Mouse (Mus musculus): ENCODE data around the gene Cdc37.
"Not testable (repeated sequence)": the region's sequence is repeated elsewhere in the genome, so short reads cannot be mapped to it uniquely, and the experiment has no call there.

Cdc37 gene

DNA sequence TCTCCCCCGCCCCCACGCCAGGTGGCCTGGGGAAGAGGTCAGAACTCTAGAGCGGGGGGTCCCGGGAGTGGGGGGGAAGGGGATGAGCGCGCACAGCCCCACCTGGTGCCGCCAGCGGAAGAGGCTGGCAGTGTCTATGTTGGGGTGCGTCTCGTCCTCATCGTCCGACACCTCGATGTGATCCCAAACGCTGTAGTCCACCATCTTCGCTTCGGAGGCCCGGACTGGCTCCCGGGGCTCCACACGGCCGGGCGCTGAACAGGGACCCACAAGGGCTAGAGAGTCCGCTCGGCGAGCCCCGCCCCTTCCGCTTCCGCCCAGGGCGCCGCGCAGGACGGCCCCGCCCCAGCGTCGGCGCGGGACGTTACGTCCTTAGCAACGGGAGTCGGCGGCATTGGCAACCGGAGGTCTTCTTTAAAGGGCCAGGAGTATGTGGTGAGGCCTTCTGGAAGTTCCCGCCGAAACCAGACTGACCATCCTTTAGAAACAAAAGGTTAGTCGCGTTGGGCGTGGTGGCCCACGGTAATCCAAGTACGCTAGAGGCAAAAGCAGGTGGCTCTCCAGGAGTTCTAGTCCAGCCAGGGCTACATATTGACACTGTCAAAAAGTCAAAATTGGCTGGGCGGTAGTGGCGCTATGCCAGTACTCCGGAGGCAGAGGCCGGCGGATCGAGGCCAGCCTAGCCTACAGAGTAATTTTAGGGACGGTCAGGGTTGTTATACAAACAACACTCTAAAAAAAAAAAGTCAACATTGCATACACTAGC is at the start of gene Cdc37:
TSS of gene Cdc37 (minus strand) at position 329 of the 766 bp plus-strand sequence.
- peak; percentile 93 for DNase-seq (ENCODE audit: low spot score)

DNA sequence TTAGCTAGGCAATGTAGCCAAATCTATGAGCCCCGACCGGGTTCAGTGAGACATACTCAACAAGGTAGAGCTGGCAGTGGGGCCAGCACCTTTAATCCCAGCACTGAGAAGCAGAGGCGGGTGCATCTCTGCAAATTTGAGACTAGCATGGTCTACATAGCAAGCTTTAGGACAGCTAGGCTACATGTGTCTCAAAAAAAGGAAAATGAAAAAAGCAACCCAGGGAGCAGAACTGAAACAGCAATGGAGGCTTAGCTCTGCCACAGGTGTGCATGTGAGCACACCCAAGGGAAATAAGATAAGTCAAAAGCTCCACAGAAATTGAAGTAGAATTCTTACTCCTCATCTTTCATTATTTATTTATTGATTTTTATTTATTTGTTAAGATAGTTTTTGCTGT is 49.2 kb upstream of the Cdc37 start:
- no peak for DNase-seq (ENCODE audit: low spot score)

DNA sequence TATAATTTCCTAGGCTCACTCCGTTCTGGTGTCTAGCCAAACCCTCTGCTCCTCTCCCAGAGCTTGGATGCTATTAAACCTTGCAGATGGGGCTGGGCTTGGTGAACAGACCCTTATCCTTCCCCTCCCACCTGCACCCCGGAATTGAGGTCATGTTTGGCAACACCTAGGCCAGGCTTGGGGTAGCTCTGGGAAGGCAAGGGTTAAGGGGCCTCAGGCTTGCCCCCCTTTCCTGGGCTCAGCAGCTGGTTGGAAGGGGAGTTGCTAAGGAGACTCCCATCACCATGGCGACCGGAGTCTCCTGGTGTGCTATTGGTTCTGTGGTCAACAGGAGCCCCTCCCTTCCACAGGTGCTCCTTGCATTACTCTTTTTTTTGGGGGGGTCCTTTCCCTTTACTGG is 48.2 kb upstream of the Cdc37 start:
- DNase-seq (ENCODE audit: low spot score), result no peak

DNA sequence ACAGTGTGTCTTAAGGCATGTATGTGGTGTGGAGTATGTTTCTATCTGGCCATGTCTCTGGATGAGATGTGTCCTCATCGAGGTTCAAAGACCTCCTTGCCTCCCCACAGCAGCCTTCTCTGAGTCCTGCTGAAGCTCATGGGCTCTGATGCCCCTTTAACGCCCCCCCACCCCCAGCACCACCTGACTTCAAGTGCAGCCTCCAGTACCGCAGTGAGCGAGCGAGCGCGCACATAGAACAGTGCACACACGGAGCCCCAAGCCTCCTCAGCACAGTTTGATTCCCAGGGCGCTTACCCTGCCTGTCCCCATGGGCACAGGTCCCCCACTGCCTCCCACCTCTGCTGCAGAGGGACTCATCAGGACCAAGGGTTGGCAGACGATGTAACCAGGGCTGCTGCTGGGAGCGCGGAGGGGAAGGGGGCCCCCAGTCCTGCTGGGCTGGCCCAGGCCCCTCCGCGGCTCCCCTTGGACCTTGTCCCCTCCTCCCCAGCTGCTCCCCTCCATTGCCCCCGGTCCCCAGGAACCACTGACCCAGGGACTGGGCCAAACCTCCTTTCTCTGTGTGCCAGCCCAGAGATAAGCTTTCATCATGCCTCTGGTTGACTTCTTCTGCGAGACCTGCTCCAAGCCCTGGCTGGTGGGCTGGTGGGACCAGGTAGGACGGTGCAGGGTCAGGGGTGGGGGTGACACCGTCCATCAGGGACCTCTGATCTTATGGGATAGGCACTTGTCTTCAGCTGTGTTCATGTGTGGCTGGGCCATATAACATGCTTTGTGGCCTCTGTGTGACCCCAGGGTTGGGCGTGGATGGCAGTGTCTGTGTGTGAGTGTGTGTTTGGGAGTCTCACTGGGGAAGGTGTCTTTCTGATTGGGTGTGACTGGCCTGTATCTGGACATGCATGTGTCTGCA is 47.0 kb upstream of the Cdc37 start:
- DNase-seq (ENCODE audit: low spot score), result no peak

DNA sequence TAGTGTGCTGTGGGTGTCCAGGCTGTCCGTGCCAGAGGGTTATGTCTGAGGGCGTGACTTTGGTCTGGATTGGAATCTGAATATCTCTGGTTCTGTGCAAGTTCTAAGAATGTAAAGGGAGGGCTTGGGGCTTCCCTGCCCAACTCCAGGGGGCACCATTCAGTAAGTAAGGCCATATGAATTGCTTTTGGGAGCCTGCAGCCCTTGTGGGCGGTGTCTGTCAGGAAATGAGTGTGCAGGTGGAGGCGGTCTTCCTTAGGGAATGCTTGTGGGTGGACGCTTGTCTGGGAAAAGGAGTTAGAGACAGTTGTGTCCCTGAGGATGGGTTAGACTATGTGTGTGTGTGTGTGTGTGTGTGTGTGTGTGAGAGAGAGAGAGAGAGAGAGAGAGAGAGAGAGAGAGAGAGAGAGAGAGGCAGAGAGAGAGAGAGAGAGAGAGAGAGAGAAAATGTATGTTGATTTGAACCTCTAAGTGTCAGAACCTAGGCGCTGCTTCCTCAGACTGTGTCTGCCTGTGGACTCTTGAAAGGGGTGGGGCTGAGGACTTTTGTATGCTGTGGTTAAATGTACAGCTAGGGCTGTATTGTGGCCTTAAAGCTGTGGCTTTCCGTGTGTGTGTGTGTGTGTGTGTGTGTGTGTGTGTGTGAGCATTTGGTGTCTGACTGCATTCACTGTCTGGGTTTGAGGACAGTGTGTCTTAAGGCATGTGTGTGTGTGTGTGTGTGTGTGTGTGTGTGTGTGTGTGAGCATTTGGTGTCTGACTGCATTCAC is 46.1 kb upstream of the Cdc37 start:
- not testable (repeated sequence) for DNase-seq (ENCODE audit: low spot score)

DNA sequence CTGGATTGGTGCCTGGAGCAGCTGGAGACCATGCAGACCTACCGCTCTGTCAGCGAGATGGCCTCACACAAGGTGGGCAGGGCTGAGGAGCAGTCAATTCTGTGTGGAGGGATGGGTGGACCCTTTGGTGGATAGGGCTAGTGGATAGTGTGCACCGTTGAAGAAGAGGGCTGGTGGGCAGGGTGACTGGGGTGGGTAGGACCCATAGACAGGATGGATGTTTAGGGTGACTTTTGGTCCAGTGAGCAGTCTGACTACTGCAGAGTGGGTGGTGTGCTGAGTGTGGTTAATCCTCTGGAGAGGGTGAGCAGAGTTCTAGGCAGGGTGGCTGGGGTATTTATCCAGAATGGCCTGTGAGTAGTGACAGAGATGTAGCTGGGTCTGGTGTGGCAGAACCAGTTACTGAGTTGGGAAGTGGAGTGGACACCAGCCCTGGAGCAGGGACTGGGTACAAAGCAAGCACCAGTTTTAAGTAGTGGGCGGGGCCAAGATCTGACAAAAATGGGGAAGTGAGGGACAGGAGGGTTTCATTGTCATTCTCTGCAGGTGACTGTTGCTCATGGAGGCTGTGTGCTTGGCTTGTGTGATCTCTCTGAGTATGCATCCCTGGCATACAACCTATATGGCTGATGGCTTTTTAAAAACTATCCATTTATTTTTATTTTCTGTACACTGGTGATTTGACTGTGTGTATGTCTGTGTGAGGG is 45.2 kb upstream of the Cdc37 start:
- DNase-seq (ENCODE audit: low spot score), result no peak

DNA sequence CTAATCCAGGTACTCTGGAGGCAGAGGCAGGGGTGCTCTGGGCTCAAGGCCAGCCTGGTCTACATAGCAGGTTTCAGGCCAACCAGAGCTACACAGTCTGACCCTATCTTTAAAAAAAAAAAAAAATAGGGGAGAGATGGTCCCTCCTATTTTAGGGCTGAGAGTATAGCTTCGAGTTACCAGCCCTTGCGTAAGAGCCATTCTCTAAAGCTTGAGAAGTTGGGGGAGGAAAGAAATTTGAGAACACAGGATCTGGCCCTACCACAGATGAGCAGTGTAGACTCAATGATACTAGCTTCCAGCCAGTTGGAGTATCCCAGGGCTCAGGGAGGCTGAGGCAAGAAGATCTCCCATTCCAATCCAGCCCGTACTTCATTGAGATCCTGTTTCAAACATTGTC is 44.0 kb upstream of the Cdc37 start:
- no peak for DNase-seq (ENCODE audit: low spot score)

DNA sequence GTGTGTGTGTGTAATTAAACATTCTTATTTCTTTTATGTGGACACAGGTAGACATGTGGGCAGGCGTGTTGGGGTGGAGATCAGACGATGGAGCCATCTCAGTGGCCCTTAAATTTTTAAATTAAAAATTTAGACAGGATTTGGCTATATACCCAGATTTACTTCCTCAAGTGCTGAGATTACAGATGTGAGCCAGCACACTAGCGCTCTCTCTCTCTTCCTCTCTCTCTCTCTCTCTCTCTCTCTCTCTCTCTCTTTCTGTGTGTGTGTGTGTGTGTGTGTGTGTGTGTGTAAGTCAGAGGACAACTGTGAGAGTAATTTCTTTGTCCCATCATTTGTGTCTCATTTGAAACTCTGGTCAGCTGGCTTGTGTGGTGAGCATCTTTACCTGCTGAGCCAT is 40.9 kb upstream of the Cdc37 start:
- DNase-seq (ENCODE audit: low spot score), result no peak

DNA sequence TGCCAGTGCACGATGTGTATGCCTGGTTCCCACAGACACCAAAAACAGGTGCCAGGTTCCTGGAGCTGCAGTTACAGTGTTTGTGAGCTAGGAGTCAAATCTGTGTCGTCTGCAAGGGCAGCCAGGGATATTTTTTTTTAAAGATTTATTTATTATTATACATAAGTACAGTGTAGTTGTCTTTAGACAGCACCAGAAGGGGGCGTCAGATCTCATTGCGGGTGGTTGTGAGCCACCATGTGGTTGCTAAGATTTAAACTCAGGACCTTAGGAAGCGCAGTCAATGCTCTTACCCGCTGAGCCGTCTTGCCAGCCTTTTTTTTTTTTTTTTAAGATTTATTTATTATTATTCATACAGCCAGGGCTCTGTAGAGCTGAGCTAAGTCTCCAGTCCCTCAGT is 40.1 kb upstream of the Cdc37 start:
- no peak for DNase-seq (ENCODE audit: low spot score)

DNA sequence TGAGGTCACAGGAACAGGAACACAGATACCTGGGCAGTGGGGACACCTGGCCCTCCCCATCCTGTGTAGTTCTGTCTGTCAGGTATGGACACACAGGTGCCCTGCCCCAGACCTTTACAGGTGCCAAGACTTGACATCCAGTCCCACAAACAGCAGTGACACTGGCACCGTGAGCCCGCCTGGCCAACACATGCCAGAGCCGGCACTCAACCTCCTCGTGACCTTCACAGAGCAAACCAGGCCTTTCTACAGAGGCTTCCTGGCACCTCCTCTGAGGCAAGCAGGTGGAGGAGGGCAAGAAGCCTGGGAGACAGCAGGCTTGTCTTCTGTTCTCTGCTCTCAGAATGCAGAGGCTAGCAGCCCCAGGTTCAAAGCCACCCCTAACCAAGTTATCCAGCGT is 35.7 kb upstream of the Cdc37 start:
- DNase-seq (ENCODE audit: low spot score), result no peak

DNA sequence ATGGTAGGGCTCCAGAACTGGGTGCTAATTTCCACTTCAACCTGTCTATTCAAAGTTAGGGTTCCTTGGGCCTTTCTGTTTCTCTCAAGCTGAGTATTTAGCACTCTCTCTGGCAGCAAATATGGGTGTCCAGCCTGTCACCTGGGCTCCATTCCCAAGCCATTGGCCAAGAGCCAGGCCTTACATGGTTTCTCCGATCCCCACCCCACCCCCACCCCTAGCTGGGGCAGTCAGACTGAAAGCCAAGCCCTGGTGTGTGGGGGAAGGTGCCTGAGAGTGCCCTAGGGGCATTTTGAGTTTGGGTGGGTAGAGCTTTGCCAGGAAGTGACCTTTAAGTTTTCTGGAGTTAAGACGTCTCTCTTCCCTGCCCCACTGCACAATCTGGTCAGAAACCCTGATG is 35.0 kb upstream of the Cdc37 start:
- no peak for DNase-seq (ENCODE audit: low spot score)

DNA sequence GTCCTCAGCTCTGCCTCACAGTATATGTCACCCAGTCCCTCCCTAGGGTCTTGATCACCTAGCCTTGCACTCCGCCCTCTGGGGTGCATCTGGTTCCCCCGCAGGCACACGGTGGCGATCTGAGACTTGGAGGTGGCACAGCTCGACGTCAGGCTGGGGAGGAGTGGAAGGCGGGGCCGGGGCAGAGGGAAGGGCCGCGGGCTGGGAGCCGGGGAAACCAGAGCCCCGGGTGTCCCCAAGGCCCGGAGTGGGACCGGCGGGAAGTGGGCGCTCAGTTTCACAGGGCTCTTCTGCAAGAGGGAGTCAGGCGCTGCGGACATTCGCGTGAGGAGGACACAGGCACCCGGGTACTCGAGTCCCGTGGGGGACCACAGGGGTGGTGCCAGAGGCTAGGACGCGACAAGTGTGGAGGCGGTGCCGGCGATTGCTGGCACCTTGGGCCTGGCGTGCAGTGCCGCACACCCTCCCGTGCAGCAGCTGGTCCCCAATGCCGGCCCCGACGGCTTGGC is 34.2 kb upstream of the Cdc37 start:
- DNase-seq (ENCODE audit: low spot score), result peak; percentile 67

DNA sequence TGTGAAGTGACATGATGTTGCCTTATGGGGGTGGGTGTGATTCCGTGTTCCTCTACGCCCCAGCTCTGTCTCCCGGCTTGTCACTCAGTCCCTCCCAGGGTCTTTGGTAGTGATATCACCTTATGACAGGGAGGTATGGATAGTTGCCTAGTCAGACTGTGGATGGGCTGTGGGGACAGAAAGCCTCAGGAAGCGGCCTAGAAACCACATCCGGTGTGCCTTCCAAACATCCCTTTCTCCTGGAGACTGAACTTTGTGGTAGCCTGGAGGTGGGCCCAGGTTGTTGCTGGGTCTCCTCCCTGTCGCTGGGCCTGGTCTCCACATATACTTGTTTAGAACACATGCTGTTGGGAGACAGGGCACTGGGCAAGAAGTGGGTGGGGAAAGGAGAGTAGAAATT is 33.6 kb upstream of the Cdc37 start:
- no peak for DNase-seq (ENCODE audit: low spot score)

DNA sequence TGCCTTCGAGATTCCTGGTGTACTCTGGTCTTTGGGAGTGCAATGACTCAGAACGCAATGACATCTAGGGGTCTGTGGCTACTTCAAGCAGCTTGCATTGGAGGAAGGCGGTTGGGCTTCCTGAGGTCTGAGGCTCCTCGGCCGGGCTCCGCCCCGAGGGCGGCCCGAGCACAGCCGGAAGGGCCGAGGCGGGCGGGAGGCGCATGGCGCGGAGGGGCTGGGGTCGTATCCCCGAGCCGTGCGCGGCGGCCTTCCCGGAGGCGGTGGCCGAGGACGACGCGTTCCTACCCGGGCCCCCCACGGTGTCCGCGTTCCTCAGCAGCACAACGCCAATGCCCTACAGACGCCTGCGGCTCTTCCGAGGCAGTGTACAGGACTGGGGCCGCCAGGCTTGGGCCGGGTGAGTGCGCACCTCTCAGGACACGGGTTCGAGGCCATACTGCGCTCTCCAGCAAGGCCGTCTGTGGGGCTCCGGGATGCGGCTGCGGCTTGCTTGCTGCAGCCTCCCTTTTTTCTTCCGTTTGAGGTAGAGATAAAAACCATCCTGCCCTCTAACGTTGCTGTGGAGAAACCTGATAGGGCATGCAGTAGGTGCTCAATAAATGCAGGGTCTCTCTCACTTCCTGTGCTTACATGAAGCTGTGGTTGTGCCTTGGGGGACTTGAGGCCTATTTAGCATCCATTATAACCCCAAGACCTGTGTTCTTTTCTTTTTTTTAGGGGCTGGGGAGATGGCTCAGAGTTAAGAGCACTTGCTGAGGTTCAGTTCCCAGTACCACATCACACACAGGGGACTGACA is 31.8 kb upstream of the Cdc37 start:
- no peak for DNase-seq (ENCODE audit: low spot score)

DNA sequence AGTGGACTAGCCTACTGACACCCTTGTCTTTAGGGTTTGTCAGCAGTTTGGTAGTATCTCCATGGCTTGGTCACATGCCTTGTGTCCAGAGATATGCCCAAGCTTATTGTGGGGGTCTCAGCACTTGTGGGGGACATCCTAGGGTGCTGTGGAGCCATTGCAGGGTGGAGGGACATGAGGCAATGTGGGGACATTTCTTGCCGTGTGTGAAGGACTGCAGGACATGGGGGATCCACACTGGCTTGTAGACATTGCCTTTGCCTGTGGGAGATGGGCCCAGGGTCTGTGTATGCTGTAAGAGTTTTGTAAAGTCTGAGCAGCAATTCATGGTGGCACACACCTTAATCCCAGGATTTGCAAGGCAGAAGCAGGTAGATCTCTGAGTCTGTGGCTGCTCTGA is 31.1 kb upstream of the Cdc37 start:
- no peak for DNase-seq (ENCODE audit: low spot score)

DNA sequence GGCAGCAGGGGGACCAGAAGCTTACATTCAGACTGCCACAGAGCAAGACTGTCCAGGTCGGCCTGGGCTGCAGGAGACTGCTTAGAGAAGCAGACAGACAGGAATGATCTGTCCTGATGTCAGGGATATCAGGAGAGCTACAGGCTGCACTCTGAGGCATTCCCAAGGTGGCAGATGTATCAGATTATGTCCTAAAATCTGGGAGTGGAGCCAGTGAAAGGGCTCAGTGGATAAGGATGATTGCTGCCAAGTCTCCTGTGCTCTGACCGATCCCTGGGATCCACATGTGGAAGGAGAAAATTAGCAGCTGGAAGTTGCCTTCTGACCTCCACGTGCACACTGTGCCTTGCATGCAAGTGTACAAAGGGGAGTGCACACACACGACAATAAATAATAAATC is 30.6 kb upstream of the Cdc37 start:
- DNase-seq (ENCODE audit: low spot score), result no peak

DNA sequence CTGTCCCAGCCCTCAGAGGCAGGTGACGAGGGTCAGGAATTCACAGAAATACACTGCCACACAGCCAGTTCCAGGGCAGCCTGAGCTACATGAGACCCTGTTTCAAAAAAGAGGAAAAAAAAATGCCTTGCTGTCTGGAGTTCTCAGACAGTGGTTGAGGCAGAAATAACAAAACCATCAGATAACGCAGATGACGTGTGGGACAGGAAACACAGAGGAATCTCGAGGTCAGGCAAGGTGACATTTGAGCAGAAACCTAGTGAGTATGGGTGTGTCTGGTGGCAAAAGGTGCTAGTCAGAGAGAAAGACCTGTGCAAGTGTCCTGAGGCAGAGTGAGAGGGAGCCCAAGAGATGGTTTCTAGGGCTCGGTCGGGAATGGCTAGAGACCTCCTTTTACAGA is 22.6 kb upstream of the Cdc37 start:
- no peak for DNase-seq (ENCODE audit: low spot score)

DNA sequence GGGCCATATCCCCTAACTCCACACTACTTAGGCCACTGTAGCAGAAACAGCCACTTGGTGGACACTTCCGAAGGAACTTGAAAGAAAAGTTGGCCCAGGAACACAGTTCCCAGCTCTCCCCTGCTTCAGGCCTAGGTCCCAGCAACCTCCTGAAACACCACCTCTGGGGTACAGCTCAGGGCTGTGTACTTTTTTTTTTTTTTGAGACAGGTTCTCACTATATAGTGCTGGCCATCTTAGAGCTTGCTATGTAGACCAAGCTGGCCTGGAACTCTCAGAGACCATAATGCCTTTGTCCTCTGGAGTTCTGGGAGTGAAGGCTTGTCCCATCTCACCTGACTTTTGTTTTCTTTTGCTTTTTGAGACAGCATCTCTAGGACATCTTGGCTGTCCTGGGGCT is 19.4 kb upstream of the Cdc37 start:
- no peak for DNase-seq (ENCODE audit: low spot score)

DNA sequence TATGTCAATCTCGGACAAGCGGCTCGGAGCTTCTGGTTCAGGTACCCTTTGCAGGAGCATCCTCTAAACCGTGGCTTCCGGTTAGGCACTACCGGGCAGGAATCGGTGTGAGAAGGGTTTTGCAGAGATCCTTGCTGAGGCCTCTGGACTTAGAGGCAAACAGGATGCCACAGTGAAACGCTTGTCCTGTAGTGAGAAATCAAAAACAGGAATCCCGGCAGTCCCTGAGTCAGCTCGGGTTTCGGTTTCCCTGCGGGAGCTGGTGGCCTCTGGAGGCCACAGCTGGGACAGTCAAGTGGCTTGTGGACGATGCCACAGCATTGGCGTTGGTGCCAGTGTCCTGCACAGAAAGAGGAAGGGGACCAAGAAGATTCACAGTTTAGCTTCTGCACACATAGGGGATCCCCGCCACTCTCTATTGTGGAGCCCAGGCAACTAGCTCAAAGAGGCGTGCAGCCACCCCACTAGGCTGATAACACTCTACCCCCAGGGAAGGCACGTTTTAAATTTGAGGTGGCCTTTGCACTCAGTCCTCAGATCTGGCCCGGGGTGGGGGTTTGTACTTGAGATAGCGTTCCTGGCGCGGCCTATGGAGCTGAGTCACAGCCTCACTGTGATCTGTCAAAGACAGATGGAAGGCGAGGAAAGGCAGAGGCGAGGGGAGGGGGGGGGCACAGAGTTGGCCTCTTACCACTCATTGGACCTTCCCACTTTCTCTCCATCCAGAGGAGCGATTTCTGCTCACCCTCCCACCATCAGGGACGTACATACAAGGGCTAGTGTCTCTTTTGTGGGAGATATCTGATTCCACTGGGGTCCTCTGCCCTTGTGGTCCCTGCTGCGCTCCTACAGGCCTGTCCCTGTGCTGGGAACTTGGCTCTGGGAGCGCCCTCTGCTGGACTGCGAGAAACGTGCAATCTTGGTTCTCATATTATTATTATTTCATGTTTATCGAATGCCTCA is 18.7 kb upstream of the Cdc37 start:
- DNase-seq (ENCODE audit: low spot score), result peak; percentile 81
